Mouse (Mus musculus): ENCODE measurements around the gene Vmn1r123.
"Not testable (repeated sequence)": the region's sequence is repeated elsewhere in the genome, so short reads cannot be mapped to it uniquely, and the experiment has no call there.

The Vmn1r123 gene

DNA sequence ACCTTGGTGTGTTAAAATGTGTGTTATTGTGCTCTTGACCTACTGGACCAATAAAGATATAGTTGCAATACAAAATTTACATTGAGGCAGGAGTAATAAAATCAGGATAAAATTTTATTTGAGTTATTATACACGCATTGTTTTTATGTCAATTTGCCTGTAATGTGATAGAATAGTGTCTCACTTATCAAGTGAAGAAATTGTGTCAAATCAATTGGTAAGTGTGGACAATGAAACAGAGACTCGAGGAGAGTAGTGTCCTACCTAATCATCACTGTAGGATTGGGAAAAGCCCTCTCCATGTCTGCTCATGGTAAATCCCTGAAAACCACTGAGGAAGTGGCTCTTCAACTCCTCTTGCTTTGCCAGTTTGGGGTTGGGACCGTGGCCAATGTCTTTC, at the start of gene Vmn1r123:
TSS of gene Vmn1r123 (plus strand) at position 301 of the 400 bp plus-strand sequence.
- DNase-seq (ENCODE audit: low read depth, low spot score) = not testable (repeated sequence)

DNA sequence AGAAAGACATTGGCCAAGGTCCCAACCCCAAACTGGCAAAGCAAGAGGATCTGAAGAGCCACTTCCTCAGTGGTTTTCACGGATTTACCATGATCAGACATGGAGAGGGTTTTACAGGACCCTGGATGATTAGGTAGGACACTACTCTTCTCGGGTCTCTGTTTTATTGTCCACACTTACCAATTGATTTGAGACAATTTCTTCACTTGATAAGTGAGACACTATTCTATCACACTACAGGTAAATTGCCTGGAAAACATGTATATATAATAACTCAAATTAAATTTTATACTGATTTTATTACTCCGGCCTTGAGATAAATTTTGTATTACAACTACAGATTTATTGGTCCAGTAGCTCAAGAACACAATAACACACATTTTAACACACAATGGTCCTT, 28.0 kb upstream of the Vmn1r123 start, which contains the start of gene Vmn1r122:
TSS of gene Vmn1r122 (minus strand) at position 101 of the 400 bp plus-strand sequence.
- not testable (repeated sequence) for DNase-seq (ENCODE audit: low read depth, low spot score)

GRCm38 (mm10) chr7:21190323-21190722, 28.3 kb downstream of the Vmn1r123 start, which contains the start of gene Gm5157:
Gm5157 (minus strand) TSS chr7:21190423.
- not testable (repeated sequence) for DNase-seq (ENCODE audit: low read depth, low spot score)

Data from telencephalon, adult 2 months (tissue).